Mouse (Mus musculus) induced T-regulatory cell, adult 2 months (primary cell): Measurements from ENCODE around the gene Tead4.
A peak's percentile ranks its signal among the peaks of the same experiment; 100 is the strongest.
"Not testable (repeated sequence)": the region's sequence is repeated elsewhere in the genome, so short reads cannot be mapped to it uniquely, and the experiment has no call there.

Source experiments
- DNase-seq: peaks from one replicate; pipeline ENCODE4 v3.0.0-alpha.2; 2012; ENCODE audit warnings: low read depth

The Tead4 gene

GRCm38 (mm10) chr6:128237102-128237763, 63.4 kb downstream of the Tead4 start:
- no peak for DNase-seq

GRCm38 (mm10) chr6:128236581-128236980, 64.0 kb downstream of the Tead4 start:
- DNase-seq, result no peak

- peak; percentile 29 for DNase-seq
Observed at GRCm38 (mm10) chr6:128234206-128234605, 66.4 kb downstream of the Tead4 start.

- DNase-seq, result no peak
Observed at GRCm38 (mm10) chr6:128232216-128232615, 68.4 kb downstream of the Tead4 start.

- peak; percentile 6 for DNase-seq
Observed at GRCm38 (mm10) chr6:128231741-128232140, 68.9 kb downstream of the Tead4 start.

GRCm38 (mm10) chr6:128227438-128228017, 73.1 kb downstream of the Tead4 start:
- peak; percentile 9 for DNase-seq

- DNase-seq, result no peak
Observed at GRCm38 (mm10) chr6:128226941-128227340, 73.7 kb downstream of the Tead4 start.

- no peak for DNase-seq
Observed at GRCm38 (mm10) chr6:128225846-128226176, 74.8 kb downstream of the Tead4 start.

- DNase-seq, result no peak
Observed at GRCm38 (mm10) chr6:128225009-128225845, 75.4 kb downstream of the Tead4 start.

GRCm38 (mm10) chr6:128223159-128223558, 77.5 kb downstream of the Tead4 start:
- DNase-seq, result no peak

- not testable (repeated sequence) for DNase-seq
Observed at GRCm38 (mm10) chr6:128215004-128215403, 85.6 kb downstream of the Tead4 start.

- not testable (repeated sequence) for DNase-seq
Observed at GRCm38 (mm10) chr6:128209199-128209598, 91.4 kb downstream of the Tead4 start.

- DNase-seq, result no peak
Observed at GRCm38 (mm10) chr6:128208491-128209170, 92.0 kb downstream of the Tead4 start.

GRCm38 (mm10) chr6:128203557-128203956, 97.1 kb downstream of the Tead4 start:
- DNase-seq, result no peak

- DNase-seq, result peak; percentile 82
Observed at GRCm38 (mm10) chr6:128200847-128201640, 99.6 kb downstream of the Tead4 start.

GRCm38 (mm10) chr6:128200116-128200846, 100.3 kb downstream of the Tead4 start:
- peak; percentile 96 for DNase-seq

GRCm38 (mm10) chr6:128183521-128183920, 117.1 kb downstream of the Tead4 start:
- no peak for DNase-seq

- no peak for DNase-seq
Observed at GRCm38 (mm10) chr6:128181176-128181575, 119.4 kb downstream of the Tead4 start.

- no peak for DNase-seq
Observed at GRCm38 (mm10) chr6:128179651-128180050, 121.0 kb downstream of the Tead4 start.

- DNase-seq, result no peak
Observed at GRCm38 (mm10) chr6:128179247-128179646, 121.4 kb downstream of the Tead4 start.

GRCm38 (mm10) chr6:128178681-128179080, 121.9 kb downstream of the Tead4 start:
- DNase-seq, result no peak
